ENCODE assay signal across 13 mouse cellular contexts in the genomic region with DNA sequence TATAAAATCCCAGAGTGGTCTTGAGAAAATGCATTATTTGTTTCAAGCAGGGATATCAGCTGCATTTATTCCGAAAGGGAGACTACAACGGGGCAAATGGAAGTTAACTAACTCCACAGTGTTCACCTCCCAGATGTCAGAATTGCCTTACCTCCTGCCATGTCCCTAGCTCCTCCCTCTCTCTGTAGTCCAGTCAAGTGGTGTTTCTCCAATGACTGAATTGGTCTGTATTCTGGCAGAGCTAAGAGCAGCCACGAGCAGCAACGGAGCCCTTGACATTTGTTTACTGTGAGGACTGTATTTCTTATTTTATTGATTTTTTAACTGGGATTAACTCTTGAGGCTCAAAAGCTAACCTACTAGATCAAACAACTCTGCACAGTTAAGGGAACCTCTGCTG.
"Had no signal": no experiment of that assay in that cellular context is flagged by ENCODE, and none has a peak within 500 bp of the region (broad histone marks: within the 10 kb centered on the region; RNA-seq: fewer than 3 reads in every experiment).

No protein-coding gene starts in this region.

- H3K4me1 ChIP-seq: liver, embryonic 13.5 days had no signal

- H3K4me2 ChIP-seq: hindbrain, embryonic 14.5 days; liver, embryonic 13.5 days; midbrain, embryonic 11.5 days had no signal

- DNase-seq: kidney, adult 11 months; kidney, adult 8-10 months; kidney, postnatal 14 days; layer of hippocampus, adult 9-11 months; liver, embryonic 13.5 days; lung, postnatal 10 days; midbrain, embryonic 14.5 days; thymus, postnatal 25 days had no signal

- H3K9me3 ChIP-seq: liver, embryonic 13.5 days had no signal

- H3K27ac ChIP-seq: hindbrain, embryonic 14.5 days; hindbrain, postnatal 0 days; layer of hippocampus, adult 2 months; liver, embryonic 13.5 days had no signal

- H3K36me3 ChIP-seq: liver, embryonic 13.5 days had no signal

- H3K27me3 ChIP-seq: liver, embryonic 13.5 days had no signal

- H3K9ac ChIP-seq: hindbrain, embryonic 14.5 days; liver, embryonic 13.5 days had no signal

- ATAC-seq: hindbrain, postnatal 0 days; inflammation-experienced regulatory T-cells, adult 6 months had no signal

- H3K4me3 ChIP-seq: layer of hippocampus, adult 2 months; liver, embryonic 13.5 days had no signal
